Mouse (Mus musculus): ENCODE results near the gene Magix.

DNA sequence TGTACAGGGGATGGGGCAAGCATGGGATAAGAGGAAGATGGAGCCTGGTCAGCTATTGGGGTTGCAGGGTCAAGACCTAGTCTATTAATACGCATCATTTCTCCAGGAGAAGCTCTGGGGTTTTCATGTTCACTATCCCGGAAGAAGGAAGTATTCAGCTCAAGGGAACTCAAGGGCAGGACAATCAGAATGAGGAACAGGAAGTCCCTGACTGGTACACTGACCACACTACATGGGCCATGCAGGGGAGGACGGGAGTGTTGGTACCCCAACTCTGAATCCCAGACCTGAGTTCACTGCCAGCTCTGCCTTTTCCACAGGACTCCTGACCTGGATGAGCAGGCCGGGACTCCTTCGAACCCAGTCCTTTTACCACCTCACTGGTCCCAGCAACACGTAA lies 48.5 kb downstream of the Magix start:
- TF ChIP-seq POLR2A (IDR thresholded peaks at IDR 0.05; ENCODE audit: control insufficient read depth, low read depth, low read length) (no peak), CTCF (IDR thresholded peaks at IDR 0.05; ENCODE audit: control insufficient read depth, insufficient read depth, insufficient replicate concordance, low read depth, low read length) (no peak)
